Mouse (Mus musculus) right cerebral cortex, postnatal 36 days (tissue): ENCODE measurements around the gene Sox6.

Source experiments
- DNase-seq, 2 experiments: peaks; one replicate each; pipeline ENCODE4 v3.0.0; 2022; ENCODE audit warnings: low spot score in 2 of 2, mixed read lengths in 1 of 2

The Sox6 gene

GRCm38 (mm10) chr7:115565060-115565426, 473.6 kb downstream of the Sox6 start:
- DNase-seq = no peak

GRCm38 (mm10) chr7:115564359-115565059, 474.1 kb downstream of the Sox6 start:
- DNase-seq = no peak

- DNase-seq = no peak
Measured at GRCm38 (mm10) chr7:115556677-115557076, 481.9 kb downstream of the Sox6 start.

- no peak for DNase-seq
Measured at GRCm38 (mm10) chr7:115550197-115550804, 488.3 kb downstream of the Sox6 start.

GRCm38 (mm10) chr7:115549670-115550069, 488.9 kb downstream of the Sox6 start:
- DNase-seq = no peak

- no peak for DNase-seq
Measured at GRCm38 (mm10) chr7:115545585-115546374, 492.8 kb downstream of the Sox6 start.

- DNase-seq = no peak
Measured at GRCm38 (mm10) chr7:115543596-115543995, 495.0 kb downstream of the Sox6 start.

GRCm38 (mm10) chr7:115540261-115540660, 498.3 kb downstream of the Sox6 start:
- DNase-seq = no peak

- no peak for DNase-seq
Measured at GRCm38 (mm10) chr7:115539003-115539402, 499.6 kb downstream of the Sox6 start.

- DNase-seq = no peak
Measured at GRCm38 (mm10) chr7:115537636-115538035, 501.0 kb downstream of the Sox6 start.

- no peak for DNase-seq
Measured at GRCm38 (mm10) chr7:115536521-115536920, 502.1 kb downstream of the Sox6 start.

DNA sequence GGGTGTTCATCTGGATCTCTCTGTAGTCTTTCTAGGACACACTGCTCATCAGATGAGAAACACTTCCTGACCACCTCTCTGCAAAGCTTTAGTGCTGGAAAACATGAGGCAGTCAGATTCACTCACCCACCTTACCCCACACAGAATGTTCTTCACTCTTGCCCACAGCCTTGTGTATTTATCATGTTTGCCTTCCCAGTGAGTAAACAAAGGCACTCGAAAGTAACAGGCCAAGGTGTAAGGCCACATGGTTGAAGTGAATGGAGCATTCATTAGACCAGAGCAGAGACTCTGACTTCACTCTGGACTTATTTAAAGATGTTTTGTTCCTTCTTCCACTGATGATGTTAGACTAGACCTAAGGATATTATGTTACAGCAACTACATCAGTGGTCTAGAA, 506.7 kb downstream of the Sox6 start:
- DNase-seq = no peak

DNA sequence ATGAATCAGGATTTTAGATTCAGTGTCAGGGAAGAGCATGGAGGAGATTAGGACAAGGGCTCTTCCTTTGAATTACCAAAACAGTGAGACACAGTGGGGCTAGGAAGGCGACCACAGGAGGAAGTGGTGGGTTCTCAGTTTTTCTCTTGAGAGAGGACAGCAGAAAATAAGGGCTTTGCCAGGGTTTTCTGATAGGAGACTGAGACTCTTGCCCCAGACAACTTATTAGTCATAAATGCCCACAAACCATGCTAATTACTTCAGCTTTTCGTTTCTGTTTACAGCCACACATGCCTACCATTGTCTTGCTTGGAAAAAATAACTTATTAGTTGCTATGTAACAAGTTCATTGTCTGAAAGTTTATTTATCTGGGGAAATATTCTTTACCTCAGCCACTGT, 507.4 kb downstream of the Sox6 start:
- no peak for DNase-seq

- no peak for DNase-seq
Measured at GRCm38 (mm10) chr7:115517701-115518100, 520.9 kb downstream of the Sox6 start.

- DNase-seq = no peak
Measured at GRCm38 (mm10) chr7:115513681-115514080, 524.9 kb downstream of the Sox6 start.

DNA sequence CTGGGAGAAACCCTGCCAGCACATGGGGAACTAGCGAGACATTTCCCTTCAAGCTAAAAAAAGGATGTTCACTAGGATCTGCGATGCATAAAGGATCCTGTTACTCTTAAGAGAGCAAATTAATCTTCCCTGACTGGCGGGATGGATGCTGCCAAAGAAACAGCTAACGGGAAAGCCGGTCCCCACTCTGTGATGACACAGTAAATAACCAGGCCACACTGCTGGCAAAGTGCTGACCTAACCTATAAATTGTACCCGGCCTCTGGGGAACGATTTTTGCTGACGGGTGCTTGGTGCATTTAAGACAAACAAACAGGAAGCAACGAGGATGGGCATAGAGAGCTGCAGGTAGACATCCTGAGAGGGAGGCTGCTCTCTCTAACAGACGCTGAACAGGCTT, 526.8 kb downstream of the Sox6 start:
- DNase-seq = no peak

DNA sequence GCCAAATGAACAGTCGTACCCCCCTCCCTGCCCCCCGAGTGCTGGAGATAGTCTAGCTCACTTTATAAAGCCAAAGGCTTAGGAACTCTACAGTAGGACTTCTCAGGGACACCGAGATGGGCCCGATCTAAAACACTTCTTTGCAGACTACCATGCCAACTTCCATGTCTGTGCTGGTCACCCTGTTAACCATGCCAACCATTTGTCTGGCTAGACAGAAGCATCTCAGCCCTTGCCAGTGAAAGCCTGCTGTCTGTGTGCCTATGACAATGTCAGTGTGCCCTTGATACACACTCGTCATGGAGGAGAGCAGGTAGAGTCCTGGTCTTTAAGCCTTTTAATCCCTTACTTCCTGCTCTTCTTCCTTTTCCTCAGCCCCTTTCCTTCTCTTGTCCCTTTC, 527.5 kb downstream of the Sox6 start:
- DNase-seq = no peak

DNA sequence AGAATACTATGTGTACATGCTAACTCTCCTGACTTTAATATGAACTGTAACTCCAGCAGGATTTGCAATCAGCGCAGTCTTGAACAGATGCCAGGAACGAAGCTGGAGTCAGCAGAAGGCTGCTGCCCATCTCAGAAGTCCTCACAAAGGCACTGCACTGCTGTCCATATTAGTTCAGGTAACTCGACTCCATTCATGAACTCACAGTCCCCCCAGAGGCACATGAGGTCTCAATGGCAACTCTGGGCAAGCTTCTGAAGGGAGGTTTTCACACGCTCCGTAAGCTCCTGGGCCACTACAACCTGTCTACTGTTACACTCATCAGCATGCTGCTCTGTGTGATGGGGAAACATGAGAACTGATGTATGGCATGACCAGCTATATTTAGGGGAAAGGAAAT, 528.6 kb downstream of the Sox6 start:
- no peak for DNase-seq

GRCm38 (mm10) chr7:115506385-115506784, 532.2 kb downstream of the Sox6 start:
- DNase-seq = no peak

DNA sequence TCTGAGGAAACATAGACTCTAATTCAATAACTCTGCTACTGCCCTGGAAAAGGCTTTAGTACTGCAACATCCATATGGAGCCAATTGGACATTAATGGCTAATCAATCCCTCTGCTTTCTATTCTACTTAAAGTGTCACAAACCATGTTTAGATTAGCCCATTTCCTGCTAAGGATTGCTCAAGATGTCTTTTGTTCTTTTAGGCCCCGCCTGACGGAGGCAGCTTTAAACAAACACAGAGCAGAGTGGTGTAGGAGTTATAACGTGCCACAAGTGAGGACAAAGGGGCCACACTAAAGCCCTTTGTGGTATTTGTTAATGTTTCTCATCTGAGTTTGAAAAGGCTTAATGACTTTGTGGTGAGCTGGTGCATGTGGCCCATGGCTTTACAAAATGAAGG, 537.1 kb downstream of the Sox6 start:
- no peak for DNase-seq

- no peak for DNase-seq
Measured at GRCm38 (mm10) chr7:115500825-115501224, 537.8 kb downstream of the Sox6 start.

GRCm38 (mm10) chr7:115500170-115500569, 538.4 kb downstream of the Sox6 start:
- DNase-seq = no peak

DNA sequence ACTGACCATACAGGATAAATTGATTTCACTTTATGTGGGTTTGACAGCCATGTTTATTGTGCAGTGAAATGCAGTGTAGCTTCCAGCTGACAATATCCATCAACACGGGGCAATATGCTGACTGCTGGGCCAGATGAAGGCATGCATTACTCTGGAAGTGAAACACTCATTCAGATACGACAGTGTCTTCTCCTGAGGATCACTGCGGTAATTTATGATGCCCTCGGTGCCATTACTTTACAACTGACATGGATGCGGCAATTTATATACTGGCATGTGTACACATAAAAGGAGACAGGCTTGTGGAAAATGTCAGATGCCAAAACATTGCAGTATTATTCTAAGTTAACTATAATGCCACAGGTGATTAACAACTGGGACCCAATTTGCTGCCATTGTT, 546.9 kb downstream of the Sox6 start:
- DNase-seq = no peak
